32 mouse cellular contexts compared by ENCODE assay signal in the genomic region with DNA sequence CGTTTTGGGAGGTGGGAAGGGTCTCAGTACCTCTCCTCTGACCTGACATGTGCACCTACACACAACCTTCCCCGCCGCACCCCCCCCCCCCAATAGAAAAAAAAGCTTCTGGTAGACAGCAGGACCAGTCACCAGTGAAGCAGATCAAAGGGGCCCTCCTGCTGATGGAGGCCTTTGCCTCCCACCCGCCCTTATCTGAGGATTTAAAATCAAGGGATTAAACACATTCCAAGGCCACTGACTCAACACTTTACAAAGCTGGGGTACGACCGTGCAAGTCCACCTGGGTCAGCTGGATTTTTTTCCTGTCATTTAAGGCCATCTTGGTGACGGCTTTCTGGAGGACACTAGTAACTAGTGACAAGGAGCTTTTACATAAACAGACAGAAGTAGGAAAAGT. TPM values are rescaled to one million over a fixed set of nuclear protein-coding genes. Genes with fewer than 3 reads are reported as not detected.
DNase-seq lines count a peak whose midpoint lies in the region; ATAC-seq and TF ChIP-seq lines count a peak whose summit lies in the region.
"Had no signal": no experiment of that assay in that cellular context is flagged by ENCODE, and none has a peak within 500 bp of the region (broad histone marks: within the 10 kb centered on the region; RNA-seq: fewer than 3 reads in every experiment).

No protein-coding gene starts in this region.

- TF ChIP-seq CTCF in left cerebral cortex, adult 2 months (IDR thresholded peaks at IDR 0.05): no peak

- no peak overlapping the region for H3K4me2 ChIP-seq in liver, embryonic 12.5 days
- H3K4me2 ChIP-seq: embryonic facial prominence, embryonic 15.5 days; heart, embryonic 13.5 days; intestine, embryonic 15.5 days; limb, embryonic 12.5 days; liver, embryonic 11.5 days; midbrain, embryonic 15.5 days; neural tube, embryonic 15.5 days had no signal

- H3K4me1 ChIP-seq in liver, embryonic 12.5 days: no peaks in the 10 kb centered on the region
- H3K4me1 ChIP-seq in hindbrain, embryonic 10.5 days (replicated peaks): peaks cover 32% of the 10 kb centered on the region; the same call in 1 of the 2 replicates
- H3K4me1 ChIP-seq: intestine, embryonic 15.5 days; limb, embryonic 12.5 days had no signal

- H3K4me3 ChIP-seq in liver, embryonic 12.5 days: no peak overlapping the region
- H3K4me3 ChIP-seq in left cerebral cortex, adult 2 months: no peak overlapping the region
- no peak overlapping the region for H3K4me3 ChIP-seq in hindbrain, embryonic 10.5 days
- H3K4me3 ChIP-seq: embryonic facial prominence, embryonic 10.5 days; embryonic facial prominence, embryonic 15.5 days; heart, embryonic 13.5 days; intestine, embryonic 15.5 days; limb, embryonic 12.5 days; midbrain, embryonic 15.5 days; neural tube, embryonic 15.5 days had no signal

- no peak for ATAC-seq in liver, embryonic 12.5 days
- ATAC-seq: forebrain, embryonic 14.5 days; hindbrain, embryonic 16.5 days; intestine, embryonic 15.5 days; liver, postnatal 0 days; lung, postnatal 0 days; midbrain, embryonic 15.5 days had no signal

- no peaks in the 10 kb centered on the region for H3K36me3 ChIP-seq in liver, embryonic 12.5 days
- H3K36me3 ChIP-seq in hindbrain, embryonic 10.5 days: no peaks in the 10 kb centered on the region
- H3K36me3 ChIP-seq: embryonic facial prominence, embryonic 10.5 days; embryonic facial prominence, embryonic 15.5 days; G1E; heart, embryonic 13.5 days; intestine, embryonic 15.5 days; limb, embryonic 12.5 days; midbrain, embryonic 15.5 days had no signal

- H3K9me3 ChIP-seq in liver, embryonic 12.5 days (replicated peaks): 0 out of 2 replicates have a peak, but pooled peaks cover 3% of the 10 kb centered on the region
- H3K9me3 ChIP-seq in hindbrain, embryonic 10.5 days: no peaks in the 10 kb centered on the region
- H3K9me3 ChIP-seq: embryonic facial prominence, embryonic 10.5 days; embryonic facial prominence, embryonic 15.5 days; intestine, embryonic 15.5 days; limb, embryonic 12.5 days; midbrain, embryonic 15.5 days; neural tube, embryonic 15.5 days had no signal

- intact Hi-C loops in left cerebral cortex, adult 2 months (cut with DNase I): no loop called here

- H3K27ac ChIP-seq in liver, embryonic 12.5 days: no peak overlapping the region
- H3K27ac ChIP-seq in left cerebral cortex, adult 2 months: no peak overlapping the region
- H3K27ac ChIP-seq in hindbrain, embryonic 10.5 days: no peak overlapping the region
- H3K27ac ChIP-seq: embryonic facial prominence, embryonic 10.5 days; embryonic facial prominence, embryonic 15.5 days; heart, embryonic 13.5 days; intestine, embryonic 15.5 days; kidney, postnatal 0 days; limb, embryonic 12.5 days; macrophage; midbrain, embryonic 15.5 days had no signal

- H3K27me3 ChIP-seq in liver, embryonic 12.5 days (replicated peaks): peaks cover 35% of the 10 kb centered on the region
- no peaks in the 10 kb centered on the region for H3K27me3 ChIP-seq in hindbrain, embryonic 10.5 days (ENCODE audit: insufficient read depth, poor library complexity, severe bottlenecking)
- H3K27me3 ChIP-seq: embryonic facial prominence, embryonic 15.5 days; intestine, embryonic 15.5 days; midbrain, embryonic 15.5 days; neural tube, embryonic 15.5 days had no signal

- WGBS in liver, embryonic 12.5 days (ENCODE audit: insufficient replicate concordance): 27% methylated on average over 7 of the region's 7 CpGs
- WGBS in hindbrain, embryonic 10.5 days: 13% methylated on average over 7 of the region's 7 CpGs

- peak; percentile 44 for DNase-seq in embryo, embryonic 10 days (ENCODE audit: low spot score)
- DNase-seq in embryo, embryonic 9.5 days (ENCODE audit: extremely low spot score): no peak
- DNase-seq in liver: peak; percentile 1
- peak; percentile 33 for DNase-seq in R1 (ENCODE audit: low read depth, low spot score)
- peak; percentile 54 for DNase-seq in retina, postnatal 1 day
- no peak for DNase-seq in left cerebral cortex, adult 2 months (ENCODE audit: extremely low spot score in 1 of 2, low spot score in 2 of 2)
- DNase-seq in hindbrain, embryonic 10.5 days (ENCODE audit: low spot score): no peak
- DNase-seq: cerebellum, adult 9-10 months; cerebellum, postnatal 36 days; gastrocnemius, postnatal 14 days; heart, adult 18-20 months; heart, postnatal 14 days; layer of hippocampus, adult 9-11 months; right cerebral cortex, adult 18-20 months; spleen, adult 18-20 months; thymus, postnatal 4 days had no signal

- no peak overlapping the region for H3K9ac ChIP-seq in liver, embryonic 12.5 days
- H3K9ac ChIP-seq: embryonic facial prominence, embryonic 15.5 days; heart, embryonic 13.5 days; intestine, embryonic 15.5 days; limb, embryonic 12.5 days; liver, postnatal 0 days; midbrain, embryonic 15.5 days; neural tube, embryonic 15.5 days had no signal

RNA-seq across cellular contexts. Expression of gene Rab35, which starts 36.2 kb away (rescaled TPM):
- polyA plus RNA-seq in liver, embryonic 12.5 days (2016; fragmentation: Nextera tagmentation; extraction: Ambion mirVana): 21.9 and 22.5 TPM in 2 replicates
- 100 to 1,000 TPM in 1 of 2 experiments, 10 to 100 TPM in 1; 99.5 to 101 TPM for total RNA-seq in left cerebral cortex, adult 2 months (2021)
- 13.3 and 15.7 TPM in 2 replicates for polyA plus RNA-seq in hindbrain, embryonic 10.5 days (2016; fragmentation: Nextera tagmentation; extraction: Ambion mirVana)

Comparison
In these comparisons a context has a peak if more than half of its experiments do, and no peak if none do; other contexts are left out.
1. DNase-seq: peak in embryo, embryonic 10 days (single experiment), liver (single experiment), R1 (single experiment) and retina, postnatal 1 day (single experiment); none in embryo, embryonic 9.5 days (single experiment), left cerebral cortex, adult 2 months (0 of 2) and hindbrain, embryonic 10.5 days (single experiment).